Mouse (Mus musculus) megakaryocyte, embryonic 14.5 days (primary cell): ENCODE data around the gene Gpr84.

Source experiments
- FLI1 ChIP-seq: IDR thresholded peaks from 2 replicates; pipeline ENCODE4 v1.6.1; 2012; ENCODE audit warnings: low read length, inconsistent platforms, mixed read lengths
- GATA1 ChIP-seq: IDR thresholded peaks from 3 replicates; pipeline ENCODE4 v1.6.1; 2012; ENCODE audit warnings: mixed read lengths, low read length, inconsistent platforms, borderline replicate concordance

DNA sequence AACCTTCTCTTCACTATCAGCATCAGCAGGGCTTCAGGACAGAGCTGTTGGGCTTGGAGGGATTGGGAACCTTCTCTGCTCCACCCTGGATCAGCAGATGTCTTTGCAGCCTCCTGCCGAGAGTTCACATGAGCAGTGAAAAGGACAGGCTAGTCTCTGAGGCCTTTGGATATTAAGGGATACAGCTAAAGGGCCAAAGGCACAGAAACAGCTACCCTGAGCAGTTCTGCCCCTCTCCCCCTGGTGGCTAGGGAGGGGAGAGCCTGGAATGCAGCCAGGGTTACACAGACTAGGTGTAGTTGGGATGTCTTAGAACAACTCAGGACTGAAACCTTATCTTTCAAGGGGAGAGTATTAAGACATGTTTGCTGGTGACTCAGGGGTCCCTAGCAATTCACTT lies 10.7 kb upstream of the Gpr84 start:
- no peak for TF ChIP-seq GATA1
- no peak for TF ChIP-seq FLI1
